Mouse (Mus musculus) kidney, embryonic 14.5 days (tissue): ENCODE measurements around the gene Efcab6. TPM values are rescaled to one million over a fixed set of nuclear protein-coding genes. Genes with fewer than 3 reads are reported as not detected.

ENCODE experiments used
- ATAC-seq: fragments of 200-750 bp; cut with Nextera tagmentation; 2 replicates; pipeline ENCODE4 v1.8.0; 2017; ENCODE audit warnings: moderate number of reproducible peaks, mild to moderate bottlenecking, moderate TSS enrichment, moderate library complexity; ENCODE audit not compliant: low FRiP score, low TSS enrichment
- H3K27ac ChIP-seq: fragments of 300-500 bp; sonication (generic); 2 replicates; pipeline ENCODE4 v1.5.1; 2014; ENCODE audit warnings: low read depth, mild to moderate bottlenecking, low read length, moderate library complexity, mixed read lengths
- H3K27me3 ChIP-seq: fragments of 300-500 bp; sonication (generic); 2 replicates; pipeline ENCODE4 v1.6.1; 2014; ENCODE audit warnings: mild to moderate bottlenecking, low read length; ENCODE audit not compliant: control insufficient read depth, insufficient read depth
- H3K36me3 ChIP-seq: fragments of 300-500 bp; sonication (generic); 2 replicates; pipeline ENCODE4 v1.6.1; 2014; ENCODE audit warnings: low read length, mixed read lengths; ENCODE audit not compliant: control insufficient read depth, insufficient read depth
- H3K4me1 ChIP-seq: fragments of 300-500 bp; sonication (generic); 2 replicates; pipeline ENCODE4 v1.6.1; 2014; ENCODE audit warnings: low read length, mixed read lengths; ENCODE audit not compliant: control insufficient read depth, insufficient read depth
- H3K4me2 ChIP-seq: fragments of 300-500 bp; sonication (generic); replicated peaks from 2 replicates; pipeline ENCODE4 v1.6.1; 2014; ENCODE audit warnings: low read depth, mild to moderate bottlenecking, low read length
- H3K4me3 ChIP-seq: fragments of 300-500 bp; sonication (generic); 2 replicates; pipeline ENCODE4 v1.5.1; 2014; ENCODE audit warnings: mild to moderate bottlenecking, low read length
- H3K9ac ChIP-seq: fragments of 300-500 bp; sonication (generic); 2 replicates; pipeline ENCODE4 v1.6.1; 2014; ENCODE audit warnings: low read depth, mild to moderate bottlenecking, low read length, moderate library complexity
- H3K9me3 ChIP-seq: fragments of 300-500 bp; sonication (generic); 2 replicates; pipeline ENCODE4 v1.6.1; 2016; ENCODE audit warnings: low read length; ENCODE audit not compliant: control insufficient read depth
- WGBS: fragments of 180-500 bp; shearing (Covaris S2); extraction: QIAGEN DNeasy Blood & Tissue Kit; methylation state at CpG from one replicate; pipeline ENCODE4 v1.1.7; 2014; 5-methylcytosine and 5-hydroxymethylcytosine counted together
- polyA plus RNA-seq: library from polyadenylated mRNA; unstranded; fragments of >200 nt; fragmentation: Nextera tagmentation; extraction: Ambion mirVana; gene quantifications from 2 replicates; pipeline ENCODE4 v1.2.1, GENCODE M21; 2014

Gene Efcab6
- polyA plus RNA-seq, 1 experiment from 2014 or later: not detected

DNA sequence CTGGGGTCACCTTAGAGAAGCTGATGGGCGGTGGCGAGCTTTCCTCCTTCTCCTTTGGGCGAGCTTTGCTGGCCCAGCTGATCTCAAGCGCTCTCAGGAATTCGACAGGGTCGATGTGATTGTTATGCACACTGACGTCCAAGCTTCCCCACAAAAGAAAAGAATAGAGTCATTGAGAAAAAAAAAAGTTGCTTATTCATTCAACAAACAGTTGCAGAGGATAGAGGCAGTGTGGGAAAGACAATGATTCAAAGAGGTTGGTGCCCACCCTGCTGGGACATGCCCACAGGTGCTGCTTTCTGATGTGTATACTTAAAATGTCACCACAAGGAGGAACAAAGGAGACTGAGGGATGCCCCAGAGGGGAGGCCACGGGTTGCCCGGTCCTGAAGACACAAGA lies 169.2 kb downstream of the Efcab6 start:
- no peaks in the 10 kb centered on the region for H3K36me3 ChIP-seq
- no peak overlapping the region for H3K4me3 ChIP-seq
- no peaks in the 10 kb centered on the region for H3K27me3 ChIP-seq
- H3K4me2 ChIP-seq: no peak overlapping the region
- WGBS: 45% methylated on average over 9 of the region's 9 CpGs
- no peak for ATAC-seq
- H3K27ac ChIP-seq: no peak overlapping the region
- no peaks in the 10 kb centered on the region for H3K9me3 ChIP-seq
- H3K4me1 ChIP-seq: no peaks in the 10 kb centered on the region
- no peak overlapping the region for H3K9ac ChIP-seq

DNA sequence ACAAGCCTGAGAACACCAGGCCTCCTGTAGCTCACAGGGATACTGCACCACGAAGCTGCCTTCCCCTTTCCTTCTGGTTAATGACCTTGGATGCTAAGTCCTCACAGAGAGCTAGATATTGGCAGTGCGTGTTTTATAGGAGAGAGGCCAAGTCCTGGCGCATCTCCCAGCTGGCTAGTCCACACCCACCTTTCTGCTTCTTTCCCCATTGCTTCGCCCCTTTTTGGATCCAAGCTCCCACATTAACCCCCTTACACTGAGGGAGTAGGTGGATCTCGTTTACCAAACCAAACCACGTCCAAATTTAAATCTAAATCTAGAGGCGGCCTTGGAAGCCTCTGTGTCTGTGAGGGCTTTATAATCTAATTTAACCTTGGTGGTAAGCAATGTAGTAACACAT lies 170.9 kb downstream of the Efcab6 start:
- Histone ChIP-seq H3K4me1 (no peaks in the 10 kb centered on the region), H3K9me3 (no peaks in the 10 kb centered on the region), H3K4me2 (no peak overlapping the region), H3K27me3 (no peaks in the 10 kb centered on the region), H3K4me3 (no peak overlapping the region), H3K9ac (no peak overlapping the region), H3K36me3 (no peaks in the 10 kb centered on the region), H3K27ac (no peak overlapping the region)
- ATAC-seq: no peak
- WGBS: 81% methylated on average over 7 of the region's 7 CpGs

DNA sequence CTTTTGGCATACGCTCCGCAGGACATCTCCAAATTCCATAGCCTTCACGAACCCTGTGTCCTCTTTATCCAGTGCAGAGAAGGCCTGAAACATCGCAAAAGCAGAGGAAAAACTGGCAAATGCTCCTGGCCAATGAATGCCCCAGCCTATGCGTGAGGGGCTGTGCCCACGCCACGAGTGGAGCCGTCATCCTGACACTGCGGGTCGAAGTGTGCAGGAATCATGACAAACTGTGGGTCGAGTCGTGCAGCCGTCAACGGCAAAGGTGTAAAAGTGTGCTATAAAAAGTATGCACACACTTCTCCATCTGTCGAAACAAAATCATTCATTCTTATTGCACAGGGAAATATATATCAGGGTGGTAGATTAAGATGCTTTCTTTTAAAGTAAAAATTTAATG lies 172.3 kb downstream of the Efcab6 start:
- Histone ChIP-seq H3K27me3 (no peaks in the 10 kb centered on the region), H3K4me3 (no peak overlapping the region), H3K36me3 (no peaks in the 10 kb centered on the region), H3K9ac (no peak overlapping the region), H3K4me1 (no peaks in the 10 kb centered on the region), H3K4me2 (no peak overlapping the region), H3K27ac (no peak overlapping the region), H3K9me3 (no peaks in the 10 kb centered on the region)
- no peak for ATAC-seq
- WGBS: 79% methylated on average over 15 of the region's 15 CpGs

- Histone ChIP-seq H3K4me1 (no peaks in the 10 kb centered on the region), H3K4me3 (no peak overlapping the region), H3K4me2 (no peak overlapping the region), H3K9ac (no peak overlapping the region), H3K27ac (no peak overlapping the region), H3K27me3 (no peaks in the 10 kb centered on the region), H3K36me3 (no peaks in the 10 kb centered on the region), H3K9me3 (no peaks in the 10 kb centered on the region)
- ATAC-seq: no peak
- WGBS: 90% methylated on average over 9 of the region's 9 CpGs
These were observed 180.9 kb downstream of the Efcab6 start for GRCm38 (mm10) chr15:83884291-83884690.

GRCm38 (mm10) chr15:83883821-83884220 lies 181.4 kb downstream of the Efcab6 start:
- no peak overlapping the region for H3K27ac ChIP-seq
- H3K4me3 ChIP-seq: no peak overlapping the region
- ATAC-seq: no peak
- WGBS: 87% methylated on average over 8 of the region's 8 CpGs
- no peaks in the 10 kb centered on the region for H3K4me1 ChIP-seq
- no peak overlapping the region for H3K9ac ChIP-seq
- no peaks in the 10 kb centered on the region for H3K9me3 ChIP-seq
- no peak overlapping the region for H3K4me2 ChIP-seq
- H3K36me3 ChIP-seq: no peaks in the 10 kb centered on the region
- H3K27me3 ChIP-seq: no peaks in the 10 kb centered on the region

DNA sequence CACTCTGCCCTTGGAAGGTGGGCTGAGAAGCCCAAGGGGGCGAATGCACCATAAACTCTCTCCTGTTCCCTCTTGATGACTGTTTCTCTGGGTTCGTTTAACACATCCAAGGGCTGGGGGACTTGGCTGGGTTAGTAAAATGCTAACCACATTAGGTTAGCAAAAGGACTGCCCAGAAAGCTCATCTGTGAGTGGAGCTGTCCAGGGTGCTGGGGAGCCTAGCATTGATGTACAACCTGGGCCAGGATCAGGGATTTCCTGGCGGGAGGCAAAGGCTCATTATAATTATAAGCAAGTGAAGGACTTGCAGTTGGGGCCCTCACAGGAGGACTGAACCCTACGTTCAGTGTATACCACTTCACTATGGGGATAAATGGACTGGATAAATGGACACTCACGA lies 185.3 kb downstream of the Efcab6 start:
- no peak overlapping the region for H3K4me2 ChIP-seq
- 19% methylated on average over 5 of the region's 5 CpGs for WGBS
- H3K9me3 ChIP-seq: no peaks in the 10 kb centered on the region
- H3K36me3 ChIP-seq: no peaks in the 10 kb centered on the region
- H3K4me1 ChIP-seq: no peaks in the 10 kb centered on the region
- no peak overlapping the region for H3K4me3 ChIP-seq
- H3K9ac ChIP-seq: no peak overlapping the region
- no peak for ATAC-seq
- no peak overlapping the region for H3K27ac ChIP-seq
- no peaks in the 10 kb centered on the region for H3K27me3 ChIP-seq

DNA sequence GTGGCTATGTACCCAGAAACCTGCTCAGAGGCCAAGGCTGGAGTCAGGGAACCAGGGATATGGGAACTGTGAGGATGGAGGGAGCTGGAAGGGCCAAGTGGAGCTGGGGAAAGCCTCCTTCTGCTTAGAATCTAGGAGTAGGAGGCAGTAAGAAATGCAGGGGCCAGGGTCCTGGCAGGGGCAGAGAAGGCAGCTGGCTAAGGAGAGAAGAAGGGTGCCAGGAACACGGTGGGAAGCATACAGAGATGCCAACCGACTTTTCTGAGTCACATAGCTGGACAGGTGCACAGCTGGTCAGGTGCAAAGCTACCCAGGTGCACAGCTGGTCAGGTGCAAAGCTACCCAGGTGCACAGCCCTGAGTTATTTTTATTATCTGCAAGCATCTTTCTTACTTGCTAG lies 187.3 kb downstream of the Efcab6 start:
- no peaks in the 10 kb centered on the region for H3K9me3 ChIP-seq
- WGBS: 78% methylated on average over 2 of the region's 2 CpGs

GRCm38 (mm10) chr15:83877155-83877866 lies 187.9 kb downstream of the Efcab6 start:
- Histone ChIP-seq H3K4me2 (no peak overlapping the region), H3K9ac (no peak overlapping the region), H3K27me3 (no peaks in the 10 kb centered on the region), H3K4me3 (no peak overlapping the region), H3K4me1 (no peaks in the 10 kb centered on the region), H3K27ac (no peak overlapping the region), H3K36me3 (no peaks in the 10 kb centered on the region), H3K9me3 (no peaks in the 10 kb centered on the region)
- no peak for ATAC-seq
- WGBS: 51% methylated on average over 11 of the region's 11 CpGs

More for the DNA sequence above, 187.3 kb downstream of the Efcab6 start:
- H3K9ac ChIP-seq: no peak overlapping the region
- H3K27me3 ChIP-seq: no peaks in the 10 kb centered on the region
- H3K4me2 ChIP-seq: no peak overlapping the region
- no peaks in the 10 kb centered on the region for H3K36me3 ChIP-seq
- H3K4me1 ChIP-seq: no peaks in the 10 kb centered on the region
- no peak overlapping the region for H3K4me3 ChIP-seq
- H3K27ac ChIP-seq: no peak overlapping the region
- ATAC-seq: no peak

DNA sequence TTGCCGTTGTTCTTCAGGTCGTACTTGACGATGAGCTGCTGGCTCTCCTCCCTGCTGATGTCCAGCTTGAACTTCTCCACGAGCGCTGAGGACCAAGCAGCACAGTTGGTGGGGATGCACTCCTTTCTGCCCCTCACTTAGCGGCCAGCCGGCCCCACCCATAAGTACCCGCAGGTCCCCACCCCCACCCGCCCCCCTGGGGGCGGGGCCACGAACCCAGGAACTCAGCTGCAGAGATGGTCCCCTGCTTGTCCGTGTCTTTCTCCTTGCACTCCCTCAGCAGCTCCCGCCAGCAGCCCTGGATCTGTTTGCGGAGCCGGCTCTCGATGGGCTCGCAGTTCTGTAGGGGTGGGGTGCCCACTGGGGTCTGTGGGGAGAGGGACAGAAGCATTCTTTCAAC lies 194.2 kb downstream of the Efcab6 start:
- no peaks in the 10 kb centered on the region for H3K9me3 ChIP-seq
- 0 out of 2 replicates have a peak, but pooled peaks cover 4% of the 10 kb centered on the region for H3K27me3 ChIP-seq
- ATAC-seq: no peak
- no peak overlapping the region for H3K4me2 ChIP-seq
- no peak overlapping the region for H3K4me3 ChIP-seq
- H3K9ac ChIP-seq: no peak overlapping the region
- no peaks in the 10 kb centered on the region for H3K36me3 ChIP-seq
- H3K27ac ChIP-seq: no peak overlapping the region
- WGBS: 4% methylated on average over 17 of the region's 17 CpGs
- H3K4me1 ChIP-seq: no peaks in the 10 kb centered on the region
